Mouse (Mus musculus) heart, postnatal 36 days (tissue): ENCODE measurements at regions not wholly inside any gene's neighbourhood (a gene's known extent, or its start where the extent isn't known, plus 50 kb on each side); places are given as distances from the start of the nearest gene placed in this dataset.

ENCODE experiments used
- DNase-seq, 2 experiments: peaks; one replicate each; pipeline ENCODE4 v3.0.0; 2021 to 2022
- intact Hi-C: fragments of 180-260 bp; cut with DNase I; formaldehyde crosslinking; loops from one replicate; pipeline ENCODE4 v1.15.1; 2025

DNA sequence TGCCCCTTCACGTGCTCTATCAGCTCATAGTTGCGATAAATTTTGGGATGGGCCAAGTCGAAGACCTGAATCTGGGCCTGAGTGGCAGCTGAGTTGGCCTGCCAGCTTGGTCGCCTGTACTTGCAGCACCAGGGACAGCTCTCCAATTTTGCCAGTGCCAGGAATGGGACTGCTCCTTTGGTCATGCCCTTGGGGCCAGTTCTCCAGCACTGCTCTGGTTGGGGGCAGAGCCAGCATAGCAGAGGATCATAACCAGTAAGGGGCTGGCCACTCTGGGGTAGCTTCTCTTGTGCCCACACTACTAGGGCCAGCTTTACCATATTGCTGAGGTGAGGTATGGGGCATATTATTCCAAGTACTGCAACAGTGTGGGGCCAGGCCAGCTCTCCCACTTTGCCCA lies 397.0 kb upstream of the Cadm2 start:
- DNase-seq: no peak
- intact Hi-C loops: no loop called here

- intact Hi-C loops: no loop called here
- DNase-seq: no peak
Measured at GRCm38 (mm10) chr16:67989671-67990070, 369.0 kb upstream of the Cadm2 start.

DNA sequence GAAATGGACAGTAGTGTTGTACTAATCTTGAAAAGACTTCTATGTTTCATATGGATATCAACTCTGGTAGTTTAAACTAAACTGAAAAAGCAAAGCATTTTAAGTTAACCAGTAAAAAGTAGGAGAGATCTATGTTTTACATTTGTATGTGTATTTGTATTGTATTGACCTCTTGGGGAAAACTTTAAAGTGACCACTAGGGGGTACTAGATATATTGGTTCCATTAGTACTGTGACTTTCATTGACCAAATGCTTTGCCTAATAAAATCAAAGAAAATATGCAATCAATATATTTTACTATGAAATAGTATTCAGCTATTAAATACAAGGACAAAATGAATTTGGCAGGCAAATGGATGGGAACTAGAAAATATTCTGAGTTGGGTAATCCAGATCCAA lies 355.9 kb upstream of the Cadm2 start:
- intact Hi-C loops: no loop called here
- DNase-seq: no peak

DNA sequence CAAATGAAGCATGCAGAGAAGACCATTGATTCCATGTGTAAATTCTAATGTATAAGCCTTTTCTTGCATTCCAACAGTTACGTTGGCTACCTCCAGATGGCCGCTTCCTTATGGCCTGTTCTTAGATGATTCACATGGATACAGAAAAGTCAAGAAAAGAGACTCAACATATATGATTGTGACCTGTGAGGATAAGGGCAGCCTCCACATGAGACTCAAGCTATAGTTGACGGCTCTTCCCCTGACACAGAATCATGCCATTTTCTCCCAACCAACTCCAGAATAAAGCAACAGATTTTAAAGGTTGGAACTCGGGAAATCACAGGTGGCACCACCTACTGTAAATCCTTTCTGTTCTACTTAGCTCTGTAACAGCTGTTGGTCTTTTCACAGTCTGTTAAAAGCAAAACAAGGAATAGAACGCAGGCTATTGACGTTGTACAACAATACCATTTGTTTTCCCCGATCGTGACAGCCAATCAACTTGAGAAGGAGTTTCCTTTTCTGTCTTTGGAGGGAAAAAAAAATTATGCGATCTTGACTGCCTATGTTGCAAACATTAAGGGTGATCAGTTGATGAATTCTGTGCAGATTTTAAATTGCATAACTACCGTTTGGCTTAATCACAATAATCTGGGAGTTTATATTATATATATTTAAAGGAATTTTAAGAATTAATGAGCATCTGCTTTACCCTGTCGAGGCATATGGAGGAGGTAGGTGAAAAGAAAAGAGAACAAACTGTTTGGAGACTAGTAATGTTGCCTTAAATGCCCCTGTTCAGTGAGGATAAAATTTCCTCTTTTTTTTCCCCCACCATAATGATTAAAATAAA lies 347.8 kb upstream of the Cadm2 start:
- intact Hi-C loops: no loop called here
- no peak for DNase-seq

DNA sequence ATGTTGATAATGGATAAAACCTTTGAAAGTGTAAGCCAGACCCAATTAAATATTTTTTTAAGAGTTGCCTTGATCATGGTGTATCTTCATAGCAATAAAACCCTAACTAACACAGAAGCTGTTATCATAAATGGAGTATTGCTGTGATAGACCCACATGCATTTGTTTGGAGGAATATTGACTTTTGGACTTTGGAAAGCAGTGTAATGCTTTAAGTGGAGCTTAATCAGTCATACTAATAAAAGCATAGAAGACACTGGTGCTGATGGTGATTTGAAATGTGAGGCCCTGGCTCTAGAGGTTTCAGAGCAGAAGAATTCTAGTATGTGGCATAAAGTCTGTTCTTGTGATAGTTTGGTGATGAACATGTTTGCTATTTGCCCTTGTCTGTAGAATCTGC lies 328.4 kb upstream of the Cadm2 start:
- DNase-seq: no peak
- intact Hi-C loops: no loop called here

DNA sequence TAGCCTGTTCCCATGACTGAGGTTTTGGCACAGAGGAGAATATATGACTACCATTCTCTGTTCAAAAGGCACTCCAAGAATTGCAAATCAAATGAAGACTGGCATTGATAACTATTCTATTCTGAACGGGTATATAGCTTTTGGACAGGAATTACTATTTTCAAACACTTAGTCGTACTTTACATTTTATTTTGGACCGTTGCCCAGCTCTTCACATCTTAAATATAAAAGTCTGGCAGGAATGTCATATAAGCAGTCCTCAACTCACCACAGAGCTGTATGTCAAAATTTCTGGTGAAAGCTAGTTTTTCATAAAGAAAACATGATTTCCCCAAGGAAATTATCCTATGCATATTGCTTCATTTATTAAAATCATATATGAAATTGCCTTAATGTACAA lies 323.7 kb upstream of the Cadm2 start:
- no peak for DNase-seq
- intact Hi-C loops: no loop called here

DNA sequence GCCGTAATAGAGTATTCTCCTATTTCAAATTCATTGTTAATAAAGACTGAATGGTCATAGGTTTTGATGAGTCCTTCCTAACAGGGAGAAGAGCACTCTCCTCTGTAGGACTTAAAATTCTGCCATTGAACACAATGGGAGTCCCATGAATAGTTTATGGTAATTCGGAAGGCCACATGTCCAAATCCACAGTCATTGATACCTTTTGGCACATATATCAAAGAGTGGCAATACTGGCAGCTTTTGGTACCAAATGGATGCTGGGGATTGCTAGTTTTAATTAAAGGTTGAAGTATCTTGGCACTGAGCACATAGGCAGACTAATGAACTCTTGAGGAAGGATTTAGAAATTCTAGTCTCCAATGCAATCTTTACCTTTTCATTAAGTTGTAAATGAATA lies 298.5 kb upstream of the Cadm2 start:
- no peak for DNase-seq
- intact Hi-C loops: no loop called here

GRCm38 (mm10) chr16:67871304-67872022 lies 250.8 kb upstream of the Cadm2 start:
- intact Hi-C loops: no loop called here
- no peak for DNase-seq

- DNase-seq: no peak
Measured at GRCm38 (mm10) chr16:67850201-67850600, 229.5 kb upstream of the Cadm2 start.

GRCm38 (mm10) chr16:67844481-67844880 lies 223.8 kb upstream of the Cadm2 start:
- intact Hi-C loops: no loop called here
- DNase-seq: no peak

More at GRCm38 (mm10) chr16:67850201-67850600, 229.5 kb upstream of the Cadm2 start:
- intact Hi-C loops: no loop called here

GRCm38 (mm10) chr16:67797236-67797635 lies 176.5 kb upstream of the Cadm2 start:
- intact Hi-C loops: no loop called here
- DNase-seq: no peak

DNA sequence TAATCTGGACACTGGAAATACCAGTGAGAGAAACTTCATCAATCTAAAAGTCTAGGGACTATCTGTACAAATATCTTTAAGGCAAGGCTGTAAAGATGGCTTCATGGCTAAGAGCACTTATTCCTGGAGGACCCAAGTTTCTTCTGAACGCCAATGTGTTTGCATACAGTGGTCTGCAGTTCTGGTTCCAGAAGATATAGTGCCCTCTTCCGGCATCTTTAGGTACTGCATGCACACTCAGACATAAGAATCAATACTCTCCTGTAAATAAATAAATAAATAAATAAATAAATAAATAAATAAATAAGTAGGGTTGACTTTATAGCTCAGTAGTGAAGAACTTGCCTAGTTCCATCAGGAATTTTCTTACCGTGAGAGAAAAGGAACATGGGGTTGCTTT lies 155.4 kb upstream of the Cadm2 start:
- intact Hi-C loops: no loop called here
- DNase-seq: peak in 1 of 2 experiments; percentile 2

GRCm38 (mm10) chr16:67769114-67769513 lies 148.4 kb upstream of the Cadm2 start:
- intact Hi-C loops: no loop called here
- DNase-seq: no peak

GRCm38 (mm10) chr16:67735398-67735797 lies 114.7 kb upstream of the Cadm2 start:
- intact Hi-C loops: no loop called here
- DNase-seq: no peak

- no peak for DNase-seq
- intact Hi-C loops: no loop called here
Measured at GRCm38 (mm10) chr16:67698619-67699018, 77.9 kb upstream of the Cadm2 start.
